Mouse (Mus musculus) embryonic facial prominence, embryonic 15.5 days (tissue): Measurements from ENCODE around the gene Kcnc2. TPM values are rescaled to one million over a fixed set of nuclear protein-coding genes. Genes with fewer than 3 reads are reported as not detected.
"Not testable (repeated sequence)": the region's sequence is repeated elsewhere in the genome, so short reads cannot be mapped to it uniquely, and the experiment has no call there.

Experiments
- ATAC-seq: fragments of 200-750 bp; cut with Nextera tagmentation; 2 replicates; pipeline ENCODE4 v1.8.0; 2017; ENCODE audit warnings: low read depth, moderate TSS enrichment; ENCODE audit not compliant: insufficient number of reproducible peaks, low FRiP score, low TSS enrichment
- H3K27ac ChIP-seq: fragments of 300-500 bp; sonication (generic); replicated peaks from 2 replicates; pipeline ENCODE4 v1.5.1; 2015; ENCODE audit warnings: mild to moderate bottlenecking, inconsistent platforms
- H3K27me3 ChIP-seq: fragments of 300-500 bp; sonication (generic); 2 replicates; pipeline ENCODE4 v1.6.1; 2015; ENCODE audit warnings: inconsistent platforms
- H3K36me3 ChIP-seq: fragments of 300-500 bp; sonication (generic); 2 replicates; pipeline ENCODE4 v1.6.1; 2015; ENCODE audit warnings: mild to moderate bottlenecking, inconsistent platforms
- H3K4me1 ChIP-seq: fragments of 300-500 bp; sonication (generic); 2 replicates; pipeline ENCODE4 v1.6.1; 2015; ENCODE audit warnings: inconsistent platforms
- H3K4me2 ChIP-seq: fragments of 300-500 bp; sonication (generic); replicated peaks from 2 replicates; pipeline ENCODE4 v1.6.1; 2015; ENCODE audit warnings: mild to moderate bottlenecking, inconsistent platforms
- H3K4me3 ChIP-seq: fragments of 300-500 bp; sonication (generic); replicated peaks from 2 replicates; pipeline ENCODE4 v1.5.1; 2015; ENCODE audit warnings: mild to moderate bottlenecking, inconsistent platforms
- H3K9ac ChIP-seq: fragments of 300-500 bp; sonication (generic); 2 replicates; pipeline ENCODE4 v1.6.1; 2015; ENCODE audit warnings: inconsistent platforms
- H3K9me3 ChIP-seq: fragments of 300-500 bp; sonication (generic); replicated peaks from 2 replicates; pipeline ENCODE4 v1.6.1; 2016; ENCODE audit warnings: inconsistent platforms
- WGBS: fragments of 180-500 bp; shearing (Covaris S2); methylation state at CpG from one replicate; pipeline ENCODE4 v1.1.7; 2015; 5-methylcytosine and 5-hydroxymethylcytosine counted together
- polyA plus RNA-seq: library from polyadenylated mRNA; unstranded; fragments of >200 nt; fragmentation: Nextera tagmentation; extraction: Ambion mirVana; gene quantifications from 2 replicates; pipeline ENCODE4 v1.2.1, GENCODE M21; 2015

Kcnc2 gene
- polyA plus RNA-seq = 1.1 and 1.2 TPM in 2 replicates

DNA sequence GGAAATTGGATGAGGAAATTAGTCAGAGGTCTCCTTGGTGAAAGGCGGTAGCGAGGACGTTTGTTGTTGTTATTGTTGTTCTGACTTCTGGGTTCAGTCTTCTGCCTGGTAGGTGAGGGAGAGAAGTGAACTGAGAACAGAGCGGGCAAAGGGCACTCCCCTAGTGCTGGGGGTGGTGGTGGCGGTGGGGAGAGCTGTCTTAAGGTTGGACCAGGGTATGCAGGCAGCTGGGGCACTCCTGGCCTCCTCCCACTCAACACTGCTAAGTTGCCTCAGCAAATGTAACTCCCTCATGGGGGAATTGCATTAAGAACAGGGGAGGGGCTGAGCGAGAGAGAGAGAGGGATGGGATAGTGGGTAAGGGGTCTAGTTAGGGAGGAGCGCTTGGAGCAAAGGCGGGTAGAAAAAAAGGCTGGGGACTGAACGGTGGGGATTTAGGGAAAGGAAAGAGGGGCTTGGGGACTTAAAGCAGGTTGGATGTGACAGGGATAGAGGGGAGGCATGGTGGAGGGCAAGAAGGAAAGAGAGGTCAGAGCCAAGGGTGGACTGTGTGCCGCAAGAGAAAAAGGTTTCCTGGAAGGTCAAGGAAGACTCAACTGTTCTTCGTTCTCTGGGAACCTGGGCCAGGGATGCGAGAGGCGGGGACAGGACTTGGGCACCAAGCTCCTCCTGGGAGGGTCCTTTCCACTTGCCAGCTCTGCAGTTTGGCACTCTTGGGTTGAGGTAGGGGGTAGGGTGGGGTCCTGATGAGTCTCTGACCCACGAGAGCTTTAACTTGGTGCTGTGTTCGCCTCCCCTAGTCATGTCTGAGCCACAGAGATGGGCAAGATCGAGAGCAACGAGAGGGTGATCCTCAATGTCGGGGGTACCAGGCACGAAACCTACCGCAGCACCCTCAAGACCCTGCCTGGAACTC, at the start of gene Kcnc2:
Kcnc2 (plus strand) TSS at position 235 of the 916 bp plus-strand sequence.
- Histone ChIP-seq H3K4me3 (peak within 1 kb of the TSS; percentile 50), H3K9ac (peak within 1 kb of the TSS; percentile 15; the same call in 1 of the 2 replicates), H3K36me3 (no peaks in the 10 kb centered on the region), H3K4me2 (peak within 1 kb of the TSS; percentile 92), H3K27ac (no peak within 1 kb of the TSS), H3K4me1 (peaks cover 22% of the 10 kb centered on the region), H3K27me3 (peaks cover 49% of the 10 kb centered on the region), H3K9me3 (no peaks in the 10 kb centered on the region)
- under 1% methylated on average over 20 of the region's 20 CpGs for WGBS
- peak; percentile 40; the same call in 1 of the 2 replicates for ATAC-seq

DNA sequence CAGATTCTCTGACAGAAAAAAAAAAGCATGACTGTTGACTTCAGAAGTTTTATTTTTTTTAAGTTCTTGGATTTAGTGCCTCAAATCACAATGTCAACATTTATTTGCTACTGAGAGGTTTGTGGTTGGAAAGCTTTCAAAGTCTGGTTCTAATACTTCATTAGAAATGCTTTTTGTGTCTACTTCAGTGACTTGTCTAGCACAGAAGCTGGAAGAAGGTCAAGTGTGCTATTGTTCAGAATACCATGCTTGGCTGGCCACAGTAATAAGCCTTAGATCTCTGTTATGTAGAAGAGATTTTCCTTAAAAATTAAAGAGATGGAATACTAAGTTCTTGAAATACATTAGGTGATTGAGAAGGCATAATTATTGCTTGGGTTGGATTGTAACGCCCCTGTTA, 43.8 kb upstream of the Kcnc2 start:
- H3K4me1 ChIP-seq = no peaks in the 10 kb centered on the region
- no peaks in the 10 kb centered on the region for H3K27me3 ChIP-seq
- WGBS = 48% methylated on average over 1 of the region's 1 CpGs

DNA sequence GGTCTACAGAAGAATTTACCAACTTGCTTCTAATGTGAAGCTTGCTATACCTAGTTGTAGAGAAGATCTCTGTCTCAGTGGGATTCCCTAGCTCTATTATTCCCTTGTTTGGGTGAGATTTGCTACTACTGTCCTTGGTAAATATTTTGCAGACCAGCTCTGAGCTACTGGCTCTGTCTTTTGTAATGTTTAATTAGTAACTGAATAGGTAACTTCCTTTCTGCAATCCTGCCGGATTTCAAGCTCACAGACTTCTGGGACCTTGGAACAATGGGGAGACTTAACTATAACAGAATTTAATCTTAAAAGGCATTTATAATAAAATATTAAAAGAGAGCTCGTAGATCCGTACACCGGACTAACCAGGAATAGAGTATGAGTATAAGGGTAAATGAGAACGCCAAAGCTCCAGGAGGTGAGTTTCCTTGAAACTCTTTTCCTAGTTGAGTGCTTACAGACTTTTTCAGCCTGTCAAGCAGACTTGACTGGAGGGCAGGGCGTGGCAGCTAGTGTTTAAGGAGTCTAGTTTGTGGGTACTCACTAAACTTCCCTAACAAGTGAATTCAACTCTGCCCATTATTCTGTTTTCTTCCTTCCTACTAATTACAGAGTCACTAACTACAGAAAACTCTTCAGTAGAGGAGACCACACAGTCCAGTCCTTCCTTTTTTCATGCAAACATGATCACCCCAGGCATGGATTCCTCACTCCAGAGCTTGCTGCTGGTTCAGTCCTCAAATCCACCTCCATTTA, 41.7 kb upstream of the Kcnc2 start:
- H3K4me1 ChIP-seq, H3K27me3 ChIP-seq, H3K4me3 ChIP-seq, ATAC-seq, H3K36me3 ChIP-seq, H3K9me3 ChIP-seq, H3K4me2 ChIP-seq, H3K9ac ChIP-seq, H3K27ac ChIP-seq: not testable (repeated sequence)
- 31% methylated on average over 6 of the region's 6 CpGs for WGBS

More for the DNA sequence above, 43.8 kb upstream of the Kcnc2 start:
- no peak overlapping the region for H3K9ac ChIP-seq
- no peak for ATAC-seq
- H3K4me2 ChIP-seq = no peak overlapping the region
- no peak overlapping the region for H3K27ac ChIP-seq
- no peaks in the 10 kb centered on the region for H3K36me3 ChIP-seq
- H3K9me3 ChIP-seq = no peaks in the 10 kb centered on the region
- no peak overlapping the region for H3K4me3 ChIP-seq

- 35% methylated on average over 1 of the region's 1 CpGs for WGBS
- H3K4me1 ChIP-seq, ATAC-seq, H3K9ac ChIP-seq, H3K27me3 ChIP-seq, H3K36me3 ChIP-seq, H3K4me2 ChIP-seq, H3K4me3 ChIP-seq, H3K9me3 ChIP-seq, H3K27ac ChIP-seq: not testable (repeated sequence)
Observed at GRCm38 (mm10) chr10:112232733-112233132, 38.2 kb upstream of the Kcnc2 start.

- H3K4me3 ChIP-seq, H3K27me3 ChIP-seq, H3K36me3 ChIP-seq, H3K27ac ChIP-seq, H3K9ac ChIP-seq, ATAC-seq, H3K4me2 ChIP-seq, H3K9me3 ChIP-seq, H3K4me1 ChIP-seq: not testable (repeated sequence)
- WGBS = 87% methylated on average over 5 of the region's 5 CpGs
Observed at GRCm38 (mm10) chr10:112235396-112235940, 35.5 kb upstream of the Kcnc2 start.

GRCm38 (mm10) chr10:112248273-112248672, 22.6 kb upstream of the Kcnc2 start:
- no peak for ATAC-seq
- Histone ChIP-seq H3K36me3 (no peaks in the 10 kb centered on the region), H3K27ac (no peak overlapping the region), H3K4me3 (no peak overlapping the region), H3K9me3 (no peaks in the 10 kb centered on the region), H3K9ac (no peak overlapping the region), H3K4me1 (no peaks in the 10 kb centered on the region), H3K4me2 (no peak overlapping the region), H3K27me3 (no peaks in the 10 kb centered on the region)
- 66% methylated on average over 2 of the region's 2 CpGs for WGBS

DNA sequence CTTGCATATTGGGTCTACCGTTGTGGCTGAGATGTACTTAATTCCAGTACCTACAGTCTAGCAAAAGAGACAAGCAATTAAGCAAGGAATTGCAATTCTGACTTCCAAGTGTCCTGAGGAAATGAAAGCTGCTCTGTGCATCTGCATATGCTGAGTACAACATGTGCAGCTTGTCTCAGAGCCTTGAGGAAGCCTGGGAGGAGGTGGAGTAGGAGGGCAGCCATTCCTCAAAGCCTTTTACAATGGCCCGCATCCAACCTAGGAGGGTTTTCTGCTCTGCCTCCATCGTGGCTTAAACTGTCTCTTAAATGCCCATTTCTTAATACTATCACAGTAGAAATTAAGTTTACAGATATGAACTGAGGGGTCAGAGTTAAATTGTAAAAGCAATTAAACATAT, 7.5 kb upstream of the Kcnc2 start:
- Histone ChIP-seq H3K9ac (no peak overlapping the region), H3K36me3 (no peaks in the 10 kb centered on the region), H3K27me3 (no peaks in the 10 kb centered on the region; the same call in 1 of the 2 replicates), H3K4me1 (no peaks in the 10 kb centered on the region), H3K4me2 (no peak overlapping the region), H3K4me3 (no peak overlapping the region), H3K9me3 (no peaks in the 10 kb centered on the region), H3K27ac (no peak overlapping the region)
- ATAC-seq = no peak
- WGBS = 81% methylated on average over 3 of the region's 3 CpGs

DNA sequence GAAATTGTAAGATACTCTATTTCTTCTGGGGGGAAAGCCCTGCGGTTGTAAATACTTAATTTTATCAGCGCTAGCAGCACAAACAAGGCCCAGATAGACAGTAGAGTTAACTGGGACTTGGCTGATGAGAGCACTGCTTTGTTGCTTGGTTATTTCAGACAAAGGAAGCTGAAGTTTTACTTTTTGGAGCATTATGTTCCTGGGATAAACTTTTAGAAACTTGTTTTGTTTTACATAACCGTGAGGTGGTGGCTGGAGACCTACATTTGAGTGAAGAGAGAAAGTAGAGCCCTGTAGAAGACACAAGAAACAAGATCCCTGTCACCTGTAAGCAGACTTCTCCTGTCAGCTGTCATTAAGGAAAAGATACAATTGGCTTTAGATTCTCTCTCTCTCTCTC, 1.4 kb upstream of the Kcnc2 start:
- Histone ChIP-seq H3K4me3 (peak overlapping the region; percentile 50; the same call in 1 of the 2 replicates), H3K27me3 (peaks cover 49% of the 10 kb centered on the region)

DNA sequence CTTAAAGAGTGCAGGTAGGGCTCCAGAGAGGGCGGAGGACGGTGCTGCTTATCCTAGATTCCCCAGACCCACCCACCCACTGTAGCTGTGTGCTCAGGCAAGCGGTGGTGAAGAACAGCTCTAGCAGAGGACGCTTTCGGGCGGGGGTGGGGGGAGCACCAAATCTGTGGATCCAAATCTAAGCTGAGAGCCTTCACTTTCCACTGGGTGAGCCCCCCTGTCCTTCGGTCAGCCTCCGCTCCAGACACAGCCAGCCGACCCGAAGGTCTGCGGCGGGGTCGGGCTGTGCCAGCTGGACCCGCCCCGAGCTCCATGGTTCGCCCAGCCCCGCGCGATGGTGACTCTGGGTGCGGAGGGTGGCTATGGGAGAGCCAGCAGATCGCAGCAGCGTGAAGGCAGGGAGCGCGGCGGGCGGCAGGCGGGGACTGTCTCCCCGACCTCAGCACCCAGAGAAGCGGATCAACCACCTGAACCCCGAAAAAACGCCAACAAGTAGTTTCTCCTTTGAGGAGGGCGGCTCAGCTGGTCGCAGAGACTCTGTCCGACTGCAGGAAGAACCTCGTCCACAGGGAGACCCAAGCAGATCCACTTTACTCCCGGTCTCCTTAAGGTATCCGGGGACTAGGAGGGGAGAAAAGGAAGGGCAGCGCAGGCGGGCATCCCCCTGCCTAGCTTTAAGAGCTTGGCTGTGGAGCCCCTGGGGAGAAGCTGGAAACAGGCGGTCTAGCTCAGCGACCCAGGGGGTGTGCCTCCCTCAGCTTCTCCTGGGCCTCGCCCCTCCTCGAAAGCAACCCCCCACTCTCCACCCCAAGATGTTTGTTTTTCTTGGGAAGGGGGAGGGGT, 761 bp upstream of the Kcnc2 start:
- H3K4me1 ChIP-seq = peaks cover 22% of the 10 kb centered on the region
- 1% methylated on average over 43 of the region's 43 CpGs for WGBS

More for the DNA sequence above, 1.4 kb upstream of the Kcnc2 start:
- Histone ChIP-seq H3K9ac (no peak overlapping the region), H3K4me2 (peak overlapping the region; percentile 92; the same call in 1 of the 2 replicates), H3K27ac (no peak overlapping the region), H3K4me1 (peaks cover 22% of the 10 kb centered on the region), H3K9me3 (no peaks in the 10 kb centered on the region), H3K36me3 (no peaks in the 10 kb centered on the region)
- WGBS = 51% methylated on average over 3 of the region's 3 CpGs
- no peak for ATAC-seq

DNA sequence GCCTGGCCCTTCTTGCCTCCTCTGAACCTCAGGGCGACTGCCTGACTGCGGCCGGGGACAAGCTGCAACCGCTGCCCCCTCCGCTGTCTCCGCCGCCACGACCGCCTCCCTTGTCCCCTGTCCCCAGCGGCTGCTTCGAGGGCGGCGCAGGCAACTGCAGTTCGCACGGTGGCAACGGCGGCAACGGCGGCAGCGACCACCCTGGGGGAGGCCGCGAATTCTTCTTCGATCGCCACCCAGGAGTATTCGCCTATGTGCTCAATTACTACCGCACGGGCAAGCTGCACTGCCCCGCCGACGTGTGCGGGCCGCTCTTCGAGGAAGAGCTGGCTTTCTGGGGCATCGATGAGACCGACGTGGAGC, 863 bp downstream of the Kcnc2 start:
- no peaks in the 10 kb centered on the region for H3K36me3 ChIP-seq
- no peaks in the 10 kb centered on the region for H3K9me3 ChIP-seq
- H3K27ac ChIP-seq = no peak overlapping the region
- peaks cover 49% of the 10 kb centered on the region for H3K27me3 ChIP-seq
- H3K4me2 ChIP-seq = peak overlapping the region; percentile 92
- H3K9ac ChIP-seq = no peak overlapping the region
- peak overlapping the region; percentile 50 for H3K4me3 ChIP-seq
- under 1% methylated on average over 36 of the region's 36 CpGs for WGBS
- peaks cover 22% of the 10 kb centered on the region for H3K4me1 ChIP-seq
- no peak for ATAC-seq

More for the DNA sequence above, 761 bp upstream of the Kcnc2 start:
- Histone ChIP-seq H3K4me2 (peak overlapping the region; percentile 92), H3K27me3 (peaks cover 49% of the 10 kb centered on the region), H3K9ac (peak overlapping the region; percentile 15; the same call in 1 of the 2 replicates), H3K9me3 (no peaks in the 10 kb centered on the region), H3K27ac (no peak overlapping the region), H3K36me3 (no peaks in the 10 kb centered on the region), H3K4me3 (peak overlapping the region; percentile 50)
- peak; percentile 56; the same call in 1 of the 2 replicates for ATAC-seq
